Mouse (Mus musculus) erythroblast, embryonic 14.5 days (primary cell): ENCODE measurements around the gene Mff. TPM values are rescaled to one million over a fixed set of nuclear protein-coding genes. Genes with fewer than 3 reads are reported as not detected.

Source experiments
- H3K27me3 ChIP-seq: 2 replicates; pipeline ENCODE4 v1.6.1; 2012; ENCODE audit warnings: inconsistent platforms; ENCODE audit not compliant: control insufficient read depth
- H3K36me3 ChIP-seq: 2 replicates; pipeline ENCODE4 v1.6.1; 2012; ENCODE audit warnings: mild to moderate bottlenecking, inconsistent platforms; ENCODE audit not compliant: control insufficient read depth
- H3K4me1 ChIP-seq: 2 replicates; pipeline ENCODE4 v1.6.1; 2012; ENCODE audit warnings: inconsistent platforms; ENCODE audit not compliant: control insufficient read depth
- H3K4me3 ChIP-seq: replicated peaks from 2 replicates; pipeline ENCODE3; 2012; ENCODE audit warnings: moderate library complexity, mild to moderate bottlenecking, inconsistent platforms
- H3K9me3 ChIP-seq: 2 replicates; pipeline ENCODE4 v1.6.1; 2012; ENCODE audit warnings: low read length, inconsistent platforms, mixed read lengths; ENCODE audit not compliant: control insufficient read depth
- GATA1 ChIP-seq: IDR thresholded peaks from 2 replicates; pipeline ENCODE4 v1.6.1; 2012; ENCODE audit warnings: low read length, inconsistent platforms, mixed read lengths
- TAL1 ChIP-seq: IDR thresholded peaks from 3 replicates; pipeline ENCODE4 v1.6.1; 2012; ENCODE audit warnings: low read length, inconsistent platforms, mixed read lengths
- polyA plus RNA-seq: library from polyadenylated mRNA; stranded (reverse); fragments of >175 nt; gene quantifications from 2 replicates; pipeline ENCODE4 v1.2.3, GENCODE M21; 2012

The Mff gene
- polyA plus RNA-seq, 1 experiment = 33.2 TPM

DNA sequence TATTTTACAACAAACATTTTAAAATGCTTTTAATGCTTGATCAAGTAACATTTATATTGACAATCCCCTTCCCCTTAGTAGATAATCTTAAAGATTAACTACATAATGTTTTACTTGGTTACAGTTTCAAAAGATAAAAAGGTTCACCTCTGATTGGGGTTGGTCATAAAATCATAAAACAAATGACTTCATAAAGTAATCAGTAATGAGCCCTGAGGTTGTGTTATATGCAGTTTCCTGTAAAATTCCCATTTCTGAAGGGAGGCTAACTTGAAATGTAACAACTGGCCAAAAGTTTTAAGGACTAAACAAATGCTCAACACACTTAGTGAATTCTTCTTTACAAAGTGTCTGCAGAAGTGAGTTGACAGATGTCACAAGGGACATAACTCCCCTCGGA lies 41.5 kb downstream of the Mff start:
- Histone ChIP-seq H3K9me3 (0 out of 2 replicates have a peak, but pooled peaks cover 2% of the 10 kb centered on the region), H3K36me3 (peaks cover 10% of the 10 kb centered on the region), H3K4me1 (no peaks in the 10 kb centered on the region; the same call in 1 of the 2 replicates), H3K4me3 (no peak overlapping the region), H3K27me3 (no peaks in the 10 kb centered on the region)
- TF ChIP-seq GATA1 (no peak), TAL1 (no peak)

DNA sequence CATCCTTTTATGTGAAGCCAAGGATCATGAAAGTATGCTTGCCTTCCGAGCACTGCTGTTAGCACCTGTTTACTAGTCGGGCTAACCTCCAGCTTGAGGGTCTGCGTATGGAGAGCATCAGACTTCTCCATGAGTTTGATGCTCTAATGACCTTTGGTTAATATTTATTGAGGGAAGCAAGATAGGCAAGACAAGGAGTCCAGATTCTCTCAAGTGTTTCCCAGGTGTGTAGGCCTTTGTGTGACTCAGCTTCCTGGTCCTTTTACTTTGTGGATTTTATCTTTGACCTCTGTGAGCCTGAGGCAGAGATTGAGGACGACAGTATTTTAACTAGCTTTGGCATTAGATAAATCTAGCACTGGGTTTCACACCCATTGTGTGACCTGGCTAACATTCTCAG lies 42.0 kb downstream of the Mff start:
- H3K4me1 ChIP-seq = no peaks in the 10 kb centered on the region; the same call in 1 of the 2 replicates
- peaks cover 8% of the 10 kb centered on the region for H3K36me3 ChIP-seq
- no peaks in the 10 kb centered on the region for H3K27me3 ChIP-seq
- no peak overlapping the region for H3K4me3 ChIP-seq
- 0 out of 2 replicates have a peak, but pooled peaks cover 2% of the 10 kb centered on the region for H3K9me3 ChIP-seq
- no peak for TF ChIP-seq GATA1
- TF ChIP-seq TAL1 = no peak

DNA sequence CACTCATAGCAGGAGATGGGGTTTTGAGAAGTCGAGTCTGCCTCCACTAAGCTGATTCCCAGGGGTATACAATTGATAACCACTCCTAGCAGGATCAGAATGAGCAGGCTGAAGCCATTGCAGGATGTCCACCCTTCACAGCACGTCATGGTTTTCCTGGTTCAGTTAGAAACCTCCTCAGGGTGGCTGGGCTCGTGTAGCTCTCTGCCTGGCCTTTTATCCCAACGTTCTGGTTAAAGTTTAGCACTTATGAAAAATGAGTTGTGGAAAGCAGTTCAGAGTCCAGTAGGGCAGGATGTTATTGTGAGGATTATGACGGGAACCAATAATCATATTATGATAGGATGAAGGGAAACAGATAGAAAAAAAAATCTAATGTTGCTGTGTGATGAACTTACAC lies 43.6 kb downstream of the Mff start, which contains the start of gene Tm4sf20:
Gene Tm4sf20, minus strand, starts transcription at position 193 of the 400 bp plus-strand sequence.
- no peaks in the 10 kb centered on the region for H3K9me3 ChIP-seq
- H3K4me1 ChIP-seq = no peaks in the 10 kb centered on the region; the same call in 1 of the 2 replicates
- H3K27me3 ChIP-seq = no peaks in the 10 kb centered on the region
- H3K4me3 ChIP-seq = no peak within 1 kb of the TSS
- TF ChIP-seq TAL1 (no peak), GATA1 (no peak)
- no peaks in the 10 kb centered on the region for H3K36me3 ChIP-seq

DNA sequence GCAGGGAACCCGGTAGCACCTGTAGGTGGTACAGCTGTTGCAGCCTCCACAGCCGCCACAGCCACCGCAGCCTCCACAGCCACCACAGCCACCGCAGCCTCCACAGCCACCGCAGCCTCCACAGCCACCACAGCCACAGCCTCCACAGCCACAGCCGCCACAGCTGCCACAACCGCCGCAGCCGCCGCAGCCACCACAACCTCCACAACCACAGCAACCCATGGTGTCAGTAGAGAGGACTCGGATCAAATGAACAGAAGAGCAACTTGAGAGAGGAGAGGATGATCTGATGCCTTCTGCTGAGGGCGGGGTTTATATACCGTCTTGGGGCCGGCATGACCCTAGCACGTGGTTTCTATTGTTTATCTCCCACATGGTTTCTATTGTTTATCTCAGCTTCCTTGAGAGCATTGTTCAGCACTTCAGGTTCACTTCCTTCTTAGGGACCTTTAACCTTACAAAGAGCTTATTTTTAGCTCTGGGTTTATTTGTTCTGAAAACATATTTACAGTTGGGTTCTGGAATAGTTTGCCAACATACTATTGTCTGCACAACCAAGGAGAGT lies 46.4 kb downstream of the Mff start, which contains the start of gene Gm47791:
Gene Gm47791, minus strand, starts transcription at position 222 of the 565 bp plus-strand sequence.
- H3K9me3 ChIP-seq = no peaks in the 10 kb centered on the region
- no peaks in the 10 kb centered on the region for H3K36me3 ChIP-seq
- no peak within 1 kb of the TSS for H3K4me3 ChIP-seq
- TF ChIP-seq TAL1 = no peak
- no peak for TF ChIP-seq GATA1
- H3K27me3 ChIP-seq = no peaks in the 10 kb centered on the region
- no peaks in the 10 kb centered on the region; the same call in 1 of the 2 replicates for H3K4me1 ChIP-seq

DNA sequence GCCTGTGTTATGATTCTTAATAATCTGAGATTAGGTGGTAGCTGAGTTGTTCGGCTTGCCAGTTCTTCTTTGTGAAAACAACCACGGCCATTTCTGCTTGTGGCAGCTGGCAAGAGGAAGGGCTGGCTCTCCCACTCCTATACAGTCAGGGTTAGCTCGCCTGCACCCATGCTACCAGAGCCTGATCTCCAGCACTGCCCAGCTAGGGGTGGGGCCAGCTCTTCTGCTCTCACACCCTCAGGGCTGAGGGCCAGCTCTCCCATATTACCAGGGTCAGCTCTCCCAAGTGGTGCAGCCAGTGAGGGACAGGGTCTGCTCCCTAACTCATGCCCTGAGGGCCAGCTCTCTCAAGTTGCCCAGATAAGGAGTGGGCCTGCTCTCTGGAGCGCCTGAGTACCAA lies 47.7 kb downstream of the Mff start:
- no peaks in the 10 kb centered on the region; the same call in 1 of the 2 replicates for H3K4me1 ChIP-seq
- H3K9me3 ChIP-seq = no peaks in the 10 kb centered on the region
- no peaks in the 10 kb centered on the region for H3K27me3 ChIP-seq
- H3K36me3 ChIP-seq = no peaks in the 10 kb centered on the region
- TF ChIP-seq TAL1 (no peak), GATA1 (no peak)
- H3K4me3 ChIP-seq = no peak overlapping the region

DNA sequence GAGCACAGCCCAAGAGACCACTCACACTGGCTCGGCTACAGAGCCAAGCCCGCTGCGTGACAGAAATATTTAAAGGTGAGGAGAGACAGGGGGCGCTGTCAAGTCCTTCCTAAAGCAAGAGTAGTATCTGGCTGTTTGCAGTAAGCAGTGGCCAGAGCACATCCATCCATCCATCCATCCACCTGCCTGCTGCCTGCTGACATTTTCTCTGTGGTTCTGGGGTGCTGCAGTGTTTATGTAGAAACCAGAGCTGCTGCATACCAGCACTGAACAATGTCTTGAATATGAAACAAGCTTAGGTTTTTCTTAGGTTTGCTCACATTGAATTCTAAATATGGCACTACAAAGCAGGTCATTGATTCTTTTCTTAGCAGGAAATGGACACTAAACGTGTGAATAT lies 48.5 kb downstream of the Mff start:
- H3K4me1 ChIP-seq = no peaks in the 10 kb centered on the region; the same call in 1 of the 2 replicates
- H3K27me3 ChIP-seq = no peaks in the 10 kb centered on the region
- no peak overlapping the region for H3K4me3 ChIP-seq
- no peaks in the 10 kb centered on the region for H3K9me3 ChIP-seq
- TF ChIP-seq GATA1 (no peak), TAL1 (no peak)
- H3K36me3 ChIP-seq = no peaks in the 10 kb centered on the region

DNA sequence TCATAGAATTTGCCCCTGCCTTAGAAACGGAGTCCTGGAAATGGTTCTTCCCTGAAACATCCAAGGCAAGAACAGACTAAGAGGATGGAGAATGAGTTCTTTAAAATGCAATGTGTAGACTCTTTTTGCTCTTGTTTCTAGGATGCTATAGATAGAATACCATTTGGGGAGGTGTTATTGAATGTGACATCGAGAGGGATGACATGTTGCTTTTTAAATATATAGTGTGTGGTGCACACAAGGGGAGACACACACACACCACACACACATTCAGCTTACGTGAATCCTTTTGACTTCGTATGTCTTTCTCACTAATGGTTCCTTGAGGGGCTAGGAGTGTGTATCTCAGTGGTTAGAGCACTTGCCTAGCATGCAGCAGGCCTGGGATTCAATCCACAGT lies 50.6 kb downstream of the Mff start:
- Histone ChIP-seq H3K36me3 (no peaks in the 10 kb centered on the region), H3K27me3 (no peaks in the 10 kb centered on the region), H3K4me1 (no peaks in the 10 kb centered on the region; the same call in 1 of the 2 replicates), H3K9me3 (no peaks in the 10 kb centered on the region), H3K4me3 (no peak overlapping the region)
- TF ChIP-seq GATA1 (no peak), TAL1 (no peak)

DNA sequence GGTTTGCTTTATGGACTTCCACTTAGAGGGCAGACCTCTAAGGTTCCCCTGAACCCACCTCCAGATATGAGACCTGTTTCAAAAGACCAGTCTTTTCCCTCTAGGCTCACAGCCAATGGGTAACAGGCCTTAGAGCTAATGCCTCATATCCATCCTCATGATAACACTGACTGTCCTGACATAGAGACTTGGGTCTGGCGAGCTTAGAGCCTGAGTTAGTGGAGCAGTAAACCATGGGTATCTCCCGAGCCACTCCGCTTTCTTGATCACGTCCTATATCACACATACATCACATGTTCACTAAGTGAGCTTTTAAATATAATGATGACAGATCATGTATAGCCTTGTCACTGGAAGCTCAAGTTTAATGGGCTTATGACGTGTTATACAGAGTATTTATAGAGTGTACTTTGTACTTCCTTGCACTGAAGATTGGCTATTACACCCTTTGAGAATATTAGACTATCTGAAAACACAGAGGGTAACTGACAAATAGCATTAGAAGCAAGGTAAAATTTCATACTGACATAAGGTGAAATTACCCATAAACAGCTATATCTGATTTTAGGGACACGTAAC lies 54.8 kb downstream of the Mff start:
- no peaks in the 10 kb centered on the region for H3K4me1 ChIP-seq
- H3K36me3 ChIP-seq = no peaks in the 10 kb centered on the region

DNA sequence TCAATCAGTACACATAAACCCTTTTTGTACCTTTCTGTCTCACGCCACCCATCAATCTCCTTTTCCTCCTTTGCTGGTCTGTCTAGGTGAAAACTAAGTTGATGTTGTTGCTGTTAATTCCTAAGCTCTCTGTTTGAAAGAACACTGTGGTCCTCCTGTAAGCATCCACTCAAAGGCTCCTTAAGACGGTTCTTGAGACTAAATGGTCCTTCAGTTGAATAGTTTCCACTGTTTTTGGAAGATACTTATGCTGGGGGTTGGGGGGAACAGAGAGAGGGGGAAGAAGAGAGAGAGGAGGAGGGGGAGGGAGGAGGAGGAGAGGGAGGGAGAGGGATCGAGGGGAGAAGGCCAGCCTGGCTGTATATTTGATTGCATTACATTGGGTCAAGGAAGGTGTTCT lies 58.9 kb downstream of the Mff start:
- Histone ChIP-seq H3K36me3 (no peaks in the 10 kb centered on the region), H3K4me1 (peaks cover 6% of the 10 kb centered on the region), H3K27me3 (no peaks in the 10 kb centered on the region)

More for the DNA sequence above, 54.8 kb downstream of the Mff start:
- Histone ChIP-seq H3K27me3 (no peaks in the 10 kb centered on the region), H3K4me3 (no peak overlapping the region), H3K9me3 (no peaks in the 10 kb centered on the region)
- TF ChIP-seq TAL1 (no peak), GATA1 (no peak)

More for the DNA sequence above, 58.9 kb downstream of the Mff start:
- no peaks in the 10 kb centered on the region for H3K9me3 ChIP-seq
- TF ChIP-seq GATA1 (no peak), TAL1 (no peak)
- H3K4me3 ChIP-seq = no peak overlapping the region
